Mouse (Mus musculus) forebrain, embryonic 14.5 days (tissue): ENCODE results near the gene Olfr460. TPM values are rescaled to one million over a fixed set of nuclear protein-coding genes. Genes with fewer than 3 reads are reported as not detected.

Experiments used
- ATAC-seq: fragments of 200-750 bp; cut with Nextera tagmentation; 2 replicates; pipeline ENCODE4 v1.8.0; 2017; ENCODE audit warnings: mild to moderate bottlenecking, moderate library complexity
- DNase-seq: peaks from one replicate; pipeline ENCODE4 v3.0.0-alpha.2; 2015; ENCODE audit warnings: low spot score
- H3K27ac ChIP-seq: fragments of 300-500 bp; sonication (generic); 2 replicates; pipeline ENCODE4 v1.5.1; 2014; ENCODE audit warnings: low read depth, mild to moderate bottlenecking, control low read depth, low read length, moderate library complexity
- H3K27me3 ChIP-seq: fragments of 300-500 bp; sonication (generic); replicated peaks from 2 replicates; pipeline ENCODE4 v1.6.1; 2014; ENCODE audit warnings: low read length, control low read depth, mixed read lengths; ENCODE audit not compliant: control insufficient read depth, insufficient read depth
- H3K36me3 ChIP-seq: fragments of 300-500 bp; sonication (generic); 2 replicates; pipeline ENCODE4 v1.6.1; 2014; ENCODE audit warnings: low read length, control low read depth; ENCODE audit not compliant: control insufficient read depth, insufficient read depth
- H3K4me1 ChIP-seq: fragments of 300-500 bp; sonication (generic); 2 replicates; pipeline ENCODE4 v1.6.1; 2014; ENCODE audit warnings: antibody characterized with exemption, low read length, control low read depth; ENCODE audit not compliant: control insufficient read depth, insufficient read depth
- H3K4me2 ChIP-seq: fragments of 300-500 bp; sonication (generic); 2 replicates; pipeline ENCODE4 v1.6.1; 2014; ENCODE audit warnings: mild to moderate bottlenecking, control low read depth, low read length
- H3K4me3 ChIP-seq: fragments of 300-500 bp; sonication (generic); 2 replicates; pipeline ENCODE4 v1.5.1; 2014; ENCODE audit warnings: low read depth, low read length, control low read depth
- H3K9ac ChIP-seq: fragments of 300-500 bp; sonication (generic); 2 replicates; pipeline ENCODE4 v1.6.1; 2014; ENCODE audit warnings: mild to moderate bottlenecking, low read length, control low read depth, moderate library complexity
- H3K9me3 ChIP-seq: fragments of 300-500 bp; sonication (generic); replicated peaks from 2 replicates; pipeline ENCODE4 v1.6.1; 2016; ENCODE audit warnings: low read length, control low read depth, mixed read lengths; ENCODE audit not compliant: control insufficient read depth
- WGBS: fragments of 180-500 bp; shearing (Covaris S2); extraction: QIAGEN DNeasy Blood & Tissue Kit; methylation state at CpG from one replicate; pipeline ENCODE4 v1.1.7; 2014; 5-methylcytosine and 5-hydroxymethylcytosine counted together
- polyA plus RNA-seq: library from polyadenylated mRNA; unstranded; fragments of >200 nt; fragmentation: Nextera tagmentation; extraction: Ambion mirVana; gene quantifications from 2 replicates; pipeline ENCODE4 v1.2.1, GENCODE M21; 2014

Gene Olfr460
- 0.12 TPM in 1 of 2 replicates, not detected in the other for polyA plus RNA-seq

DNA sequence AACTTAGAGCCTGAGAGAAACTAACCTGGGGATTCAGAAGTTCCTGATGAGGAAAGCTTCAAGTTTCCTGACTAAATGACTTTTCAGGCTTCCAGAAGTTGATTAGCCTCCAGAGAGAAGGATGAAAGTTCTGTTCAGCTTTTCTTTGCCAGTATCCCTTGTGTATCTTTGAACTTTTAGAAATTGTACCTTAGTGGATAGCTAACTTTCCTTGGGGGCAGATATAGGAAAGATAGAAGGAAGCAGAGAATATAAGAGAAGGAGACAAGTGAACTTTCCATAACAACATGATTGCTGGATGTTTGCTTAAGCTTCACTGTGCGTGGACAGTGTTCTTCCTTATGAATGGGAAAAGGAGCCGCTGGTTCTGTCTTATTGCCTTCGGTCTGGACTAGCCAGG is at the start of gene Olfr460:
TSS of gene Olfr460 (plus strand) at position 301 of the 400 bp plus-strand sequence.
- no peak within 1 kb of the TSS for H3K4me2 ChIP-seq
- no peak for ATAC-seq
- WGBS: 90% methylated on average over 3 of the region's 3 CpGs

GRCm38 (mm10) chr6:40544690-40545089 is 24.6 kb upstream of the Olfr460 start:
- no peak for ATAC-seq
- Histone ChIP-seq H3K27me3 (no peaks in the 10 kb centered on the region), H3K36me3 (no peaks in the 10 kb centered on the region), H3K4me2 (no peak overlapping the region), H3K4me1 (no peaks in the 10 kb centered on the region), H3K9me3 (no peaks in the 10 kb centered on the region), H3K27ac (no peak overlapping the region), H3K9ac (no peak overlapping the region), H3K4me3 (no peak overlapping the region)
- WGBS: 80% methylated on average over 10 of the region's 10 CpGs
- no peak for DNase-seq

More for the DNA sequence above, at the start of gene Olfr460:
- Histone ChIP-seq H3K27ac (no peak within 1 kb of the TSS), H3K36me3 (no peaks in the 10 kb centered on the region), H3K9ac (no peak within 1 kb of the TSS), H3K4me3 (no peak within 1 kb of the TSS), H3K9me3 (no peaks in the 10 kb centered on the region), H3K27me3 (no peaks in the 10 kb centered on the region), H3K4me1 (no peaks in the 10 kb centered on the region)
- no peak for DNase-seq

DNA sequence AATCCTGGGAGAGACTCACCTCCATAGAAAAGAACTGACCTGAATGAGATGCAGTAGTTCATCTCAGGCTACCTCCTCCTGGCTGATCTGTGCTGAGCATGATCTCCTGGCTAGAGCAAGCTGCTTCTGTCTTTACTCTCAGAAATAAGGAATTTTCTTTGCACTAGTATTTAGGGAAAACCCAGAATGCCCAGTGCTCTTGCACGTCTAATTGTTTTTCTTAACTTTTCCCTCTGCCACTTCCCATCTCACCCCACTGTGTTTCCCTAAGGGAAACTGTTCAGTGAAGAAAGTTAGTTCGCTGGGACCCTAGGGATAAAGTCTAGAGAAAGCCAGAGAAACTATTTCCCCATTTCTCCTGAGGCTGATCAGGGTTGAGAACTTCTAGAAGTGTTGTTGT is 14.3 kb upstream of the Olfr460 start, which contains the start of gene Olfr461:
TSS of gene Olfr461 (minus strand) at position 101 of the 400 bp plus-strand sequence.
- no peak within 1 kb of the TSS for H3K4me3 ChIP-seq
- ATAC-seq (no peak), DNase-seq (no peak)
- no peak within 1 kb of the TSS for H3K9ac ChIP-seq
- H3K4me2 ChIP-seq: no peak within 1 kb of the TSS
- H3K27ac ChIP-seq: no peak within 1 kb of the TSS
- WGBS: 81% methylated on average over 2 of the region's 2 CpGs
- no peaks in the 10 kb centered on the region for H3K36me3 ChIP-seq
- no peaks in the 10 kb centered on the region for H3K27me3 ChIP-seq
- H3K4me1 ChIP-seq: no peaks in the 10 kb centered on the region
- no peaks in the 10 kb centered on the region for H3K9me3 ChIP-seq

- Histone ChIP-seq H3K4me3 (no peak overlapping the region), H3K9ac (no peak overlapping the region), H3K9me3 (no peaks in the 10 kb centered on the region), H3K4me2 (no peak overlapping the region), H3K4me1 (no peaks in the 10 kb centered on the region), H3K27ac (no peak overlapping the region), H3K27me3 (no peaks in the 10 kb centered on the region), H3K36me3 (no peaks in the 10 kb centered on the region)
- DNase-seq (no peak), ATAC-seq (no peak)
- WGBS: 87% methylated on average over 3 of the region's 3 CpGs
Observed at GRCm38 (mm10) chr6:40573618-40574017, 4.3 kb downstream of the Olfr460 start.

DNA sequence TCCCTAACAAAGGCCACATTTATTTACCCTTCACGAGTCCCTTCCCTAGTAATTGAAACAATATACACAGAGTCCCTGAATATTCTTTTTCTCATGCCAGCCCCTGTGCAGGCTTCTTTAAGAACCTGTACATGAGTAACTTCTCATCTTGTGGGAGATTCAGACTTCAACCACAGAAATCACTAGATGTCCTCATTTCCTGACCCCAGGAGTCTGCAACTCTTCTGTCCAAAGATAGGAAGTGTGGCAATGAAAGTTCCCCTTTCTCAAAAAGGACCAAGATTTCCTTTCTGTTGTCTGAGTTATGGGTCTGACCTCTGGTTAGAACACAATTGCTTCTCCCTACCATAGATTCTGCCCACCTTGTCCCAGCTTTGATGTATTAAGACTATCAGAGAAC is 7.0 kb downstream of the Olfr460 start:
- H3K4me2 ChIP-seq: no peak overlapping the region
- H3K9me3 ChIP-seq: no peaks in the 10 kb centered on the region
- no peak for DNase-seq
- no peak overlapping the region for H3K4me3 ChIP-seq
- no peaks in the 10 kb centered on the region for H3K36me3 ChIP-seq
- H3K27me3 ChIP-seq: no peaks in the 10 kb centered on the region
- no peaks in the 10 kb centered on the region for H3K4me1 ChIP-seq
- H3K9ac ChIP-seq: no peak overlapping the region
- ATAC-seq: no peak
- no peak overlapping the region for H3K27ac ChIP-seq
- WGBS: 87% methylated on average over 1 of the region's 1 CpGs

- Histone ChIP-seq H3K9me3 (no peaks in the 10 kb centered on the region), H3K27me3 (no peaks in the 10 kb centered on the region), H3K4me1 (no peaks in the 10 kb centered on the region), H3K36me3 (no peaks in the 10 kb centered on the region), H3K9ac (no peak overlapping the region), H3K27ac (no peak overlapping the region), H3K4me3 (no peak overlapping the region), H3K4me2 (no peak overlapping the region)
- WGBS: 84% methylated on average over 6 of the region's 6 CpGs
- no peak for ATAC-seq
- DNase-seq: no peak
Observed at GRCm38 (mm10) chr6:40584336-40584735, 15.0 kb downstream of the Olfr460 start.

DNA sequence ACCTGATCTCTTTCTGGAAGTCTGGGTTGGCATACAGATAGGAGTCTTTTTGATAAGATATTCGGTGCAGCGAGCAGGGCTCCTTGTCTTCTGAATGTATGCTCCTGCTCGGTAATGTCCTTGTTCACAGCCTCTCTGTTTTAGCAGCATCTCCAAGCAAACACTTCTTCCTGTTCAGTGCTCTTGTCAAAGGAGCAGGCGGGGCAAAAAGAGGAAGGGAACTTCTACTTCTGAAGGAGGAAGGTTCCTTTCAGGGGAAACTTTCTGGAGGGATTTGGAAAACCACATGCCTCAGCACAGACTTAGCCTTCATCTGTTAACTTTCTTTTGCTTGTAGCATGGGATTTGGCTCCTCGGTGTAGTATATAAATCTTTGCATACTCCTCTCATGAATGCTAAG is 16.4 kb downstream of the Olfr460 start, which contains the start of gene Clec5a:
TSS of gene Clec5a (minus strand) at position 177 of the 400 bp plus-strand sequence.
- Histone ChIP-seq H3K9ac (no peak within 1 kb of the TSS), H3K36me3 (no peaks in the 10 kb centered on the region), H3K4me3 (no peak within 1 kb of the TSS), H3K9me3 (no peaks in the 10 kb centered on the region), H3K27ac (no peak within 1 kb of the TSS), H3K27me3 (no peaks in the 10 kb centered on the region), H3K4me2 (no peak within 1 kb of the TSS), H3K4me1 (no peaks in the 10 kb centered on the region)
- ATAC-seq: no peak
- DNase-seq: no peak
- WGBS: 81% methylated on average over 5 of the region's 5 CpGs

- DNase-seq: no peak
- no peak for ATAC-seq
- H3K27ac ChIP-seq: no peak overlapping the region
- H3K9ac ChIP-seq: no peak overlapping the region
- no peak overlapping the region for H3K4me3 ChIP-seq
- H3K4me2 ChIP-seq: no peak overlapping the region
- H3K36me3 ChIP-seq: no peaks in the 10 kb centered on the region
- H3K4me1 ChIP-seq: no peaks in the 10 kb centered on the region
- WGBS: 100% methylated on average over 2 of the region's 2 CpGs
- H3K9me3 ChIP-seq: no peaks in the 10 kb centered on the region
- no peaks in the 10 kb centered on the region for H3K27me3 ChIP-seq
Observed at GRCm38 (mm10) chr6:40588346-40588745, 19.1 kb downstream of the Olfr460 start.

- H3K4me1 ChIP-seq: no peaks in the 10 kb centered on the region
- H3K9me3 ChIP-seq: no peaks in the 10 kb centered on the region
- no peak overlapping the region for H3K9ac ChIP-seq
- DNase-seq: no peak
- H3K36me3 ChIP-seq: no peaks in the 10 kb centered on the region
- WGBS: 77% methylated on average over 3 of the region's 3 CpGs
- H3K27ac ChIP-seq: no peak overlapping the region
- H3K4me3 ChIP-seq: no peak overlapping the region
- no peak overlapping the region for H3K4me2 ChIP-seq
- no peaks in the 10 kb centered on the region for H3K27me3 ChIP-seq
- ATAC-seq: no peak
Observed at GRCm38 (mm10) chr6:40594804-40595550, 25.7 kb downstream of the Olfr460 start.
